Mouse (Mus musculus) myocyte (in vitro differentiated cells): Measurements from ENCODE around the gene Csnk1e. TPM values are rescaled to one million over a fixed set of nuclear protein-coding genes. Genes with fewer than 3 reads are reported as not detected.
A peak's percentile ranks its signal among the peaks of the same experiment; 100 is the strongest.

Source experiments
- H3K27me3 ChIP-seq: one replicate; pipeline ENCODE4 v1.6.1; 2011; ENCODE audit not compliant: control insufficient read depth, insufficient read depth, insufficient read length
- H3K36me3 ChIP-seq: one replicate; pipeline ENCODE4 v1.6.1; 2011; ENCODE audit not compliant: control insufficient read depth, insufficient read depth
- H3K4me2 ChIP-seq: one replicate; pipeline ENCODE4 v1.6.1; 2011; ENCODE audit warnings: low read depth, control low read depth
- H3K4me3 ChIP-seq: one replicate; pipeline ENCODE4 v1.5.1; 2011; ENCODE audit warnings: mild to moderate bottlenecking, control low read depth, moderate library complexity
- H3K79me2 ChIP-seq: one replicate; pipeline ENCODE4 v1.6.1; 2011; ENCODE audit not compliant: control insufficient read depth, insufficient read depth
- H3ac ChIP-seq: one replicate; pipeline ENCODE4 v1.6.1; 2011; ENCODE audit not compliant: control insufficient read depth, insufficient read length
- CEBPB ChIP-seq: IDR thresholded peaks from 2 replicates; pipeline ENCODE4 v1.6.1; 2011; ENCODE audit warnings: mild to moderate bottlenecking, moderate library complexity; ENCODE audit not compliant: poor library complexity, insufficient read depth, severe bottlenecking
- E2F4 ChIP-seq: IDR thresholded peaks from one replicate; pipeline ENCODE4 v1.6.1; 2011; ENCODE audit warnings: mild to moderate bottlenecking, control low read depth, moderate library complexity; ENCODE audit not compliant: insufficient read depth
- MAX ChIP-seq: IDR thresholded peaks from one replicate; pipeline ENCODE4 v1.6.1; 2011; ENCODE audit warnings: low read depth, mild to moderate bottlenecking, control low read depth
- MYOD1 ChIP-seq, 3 experiments: IDR thresholded peaks; one replicate each; pipeline ENCODE4 v1.6.1; 2011; ENCODE audit warnings: control low read depth in 2 of 3, low read depth in 2 of 3, mild to moderate bottlenecking in 2 of 3, moderate library complexity in 1 of 3; ENCODE audit not compliant: insufficient read length in 2 of 3, control insufficient read depth in 1 of 3
- MYOG ChIP-seq, 3 experiments: IDR thresholded peaks; one replicate each; pipeline ENCODE4 v1.6.1; 2011; ENCODE audit warnings: control low read depth in 2 of 3, low read depth in 2 of 3, mild to moderate bottlenecking in 2 of 3; ENCODE audit not compliant: insufficient read length in 2 of 3, control insufficient read depth in 1 of 3, insufficient read depth in 1 of 3
- POLR2A ChIP-seq: IDR thresholded peaks from one replicate; pipeline ENCODE4 v1.6.1; 2011; ENCODE audit warnings: low read depth, mild to moderate bottlenecking, control low read depth, moderate library complexity; ENCODE audit not compliant: insufficient read length
- POLR2AphosphoS2 ChIP-seq: IDR thresholded peaks from one replicate; pipeline ENCODE4 v1.6.1; 2011; ENCODE audit warnings: low read depth, control low read depth; ENCODE audit not compliant: insufficient read length
- REST ChIP-seq: IDR thresholded peaks from one replicate; pipeline ENCODE4 v1.6.1; 2011; ENCODE audit warnings: mild to moderate bottlenecking, control low read depth, moderate library complexity; ENCODE audit not compliant: insufficient read depth, insufficient read length
- SRF ChIP-seq: IDR thresholded peaks from one replicate; pipeline ENCODE4 v1.6.1; 2011; ENCODE audit warnings: low read depth; ENCODE audit not compliant: control insufficient read depth, insufficient read length
- TCF12 ChIP-seq: IDR thresholded peaks from one replicate; pipeline ENCODE4 v1.6.1; 2011; ENCODE audit warnings: mild to moderate bottlenecking, control low read depth; ENCODE audit not compliant: poor library complexity, insufficient read depth, severe bottlenecking
- TCF3 ChIP-seq: IDR thresholded peaks from one replicate; pipeline ENCODE4 v1.6.1; 2011; ENCODE audit warnings: low read depth, control low read depth; ENCODE audit not compliant: insufficient read length
- USF1 ChIP-seq: IDR thresholded peaks from one replicate; pipeline ENCODE4 v1.6.1; 2011; ENCODE audit warnings: low read depth, mild to moderate bottlenecking, control low read depth, moderate library complexity
- polyA plus RNA-seq: library from polyadenylated mRNA; unstranded; fragments of >200 nt; fragmentation: generic; extraction: Trizol; gene quantifications from one replicate; pipeline ENCODE4 v1.2.1, GENCODE M21; 2012; ENCODE audit warnings: missing spikeins

Csnk1e gene
- polyA plus RNA-seq, 1 experiment: 116 TPM

DNA sequence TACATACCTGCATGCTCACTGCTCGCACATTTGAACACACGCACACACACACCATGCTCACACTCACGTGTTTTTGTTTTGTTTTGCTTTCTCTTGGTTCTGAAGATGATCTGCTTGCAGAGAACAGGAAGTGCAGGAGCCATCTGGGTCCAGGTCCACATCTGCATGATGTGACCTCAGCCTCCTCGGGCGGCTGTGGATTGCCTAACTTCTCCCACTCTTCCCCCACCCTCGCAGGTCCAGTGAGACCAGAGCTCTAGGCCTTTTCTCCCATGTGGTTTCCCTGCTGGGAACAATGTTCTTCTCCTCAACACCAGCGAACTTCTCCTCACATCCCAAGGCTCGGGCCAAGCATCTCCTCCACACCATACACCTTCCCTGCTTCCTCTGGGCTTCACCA lies 41.6 kb downstream of the Csnk1e start:
- H3K4me2 ChIP-seq: no peak overlapping the region
- H3K27me3 ChIP-seq: no peaks in the 10 kb centered on the region
- H3K4me3 ChIP-seq: no peak overlapping the region
- H3K79me2 ChIP-seq: no peaks in the 10 kb centered on the region
- peaks cover 13% of the 10 kb centered on the region for H3K36me3 ChIP-seq
- TF ChIP-seq MYOD1 (IDR thresholded peaks at IDR 0.05; ENCODE audit: control insufficient read depth in 1 of 3, insufficient read length in 2 of 3, low read depth in 2 of 3): no peak
- peak; percentile 40 for TF ChIP-seq POLR2AphosphoS2
- H3ac ChIP-seq: no peak overlapping the region

DNA sequence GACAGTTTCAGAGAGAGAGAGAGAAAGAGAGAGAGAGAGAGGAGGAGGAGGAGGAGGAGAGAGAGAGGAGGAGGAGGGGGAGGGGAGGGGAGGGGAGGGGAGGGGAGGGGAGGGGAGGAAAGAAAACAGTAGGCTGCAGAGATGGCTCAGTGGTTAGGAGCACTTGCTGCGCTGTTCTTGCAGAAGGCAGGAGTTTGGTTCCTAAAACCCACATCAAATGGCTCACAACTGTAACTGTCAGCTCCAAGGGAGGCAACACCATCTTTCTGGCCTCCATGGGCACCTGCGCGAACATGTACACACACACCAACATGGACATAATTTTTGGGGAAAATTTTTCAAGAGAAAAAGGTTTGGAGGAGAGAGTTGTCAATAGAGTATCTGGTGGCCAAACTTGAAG lies 42.2 kb downstream of the Csnk1e start:
- Histone ChIP-seq H3K4me3 (no peak overlapping the region), H3K79me2 (no peaks in the 10 kb centered on the region)

DNA sequence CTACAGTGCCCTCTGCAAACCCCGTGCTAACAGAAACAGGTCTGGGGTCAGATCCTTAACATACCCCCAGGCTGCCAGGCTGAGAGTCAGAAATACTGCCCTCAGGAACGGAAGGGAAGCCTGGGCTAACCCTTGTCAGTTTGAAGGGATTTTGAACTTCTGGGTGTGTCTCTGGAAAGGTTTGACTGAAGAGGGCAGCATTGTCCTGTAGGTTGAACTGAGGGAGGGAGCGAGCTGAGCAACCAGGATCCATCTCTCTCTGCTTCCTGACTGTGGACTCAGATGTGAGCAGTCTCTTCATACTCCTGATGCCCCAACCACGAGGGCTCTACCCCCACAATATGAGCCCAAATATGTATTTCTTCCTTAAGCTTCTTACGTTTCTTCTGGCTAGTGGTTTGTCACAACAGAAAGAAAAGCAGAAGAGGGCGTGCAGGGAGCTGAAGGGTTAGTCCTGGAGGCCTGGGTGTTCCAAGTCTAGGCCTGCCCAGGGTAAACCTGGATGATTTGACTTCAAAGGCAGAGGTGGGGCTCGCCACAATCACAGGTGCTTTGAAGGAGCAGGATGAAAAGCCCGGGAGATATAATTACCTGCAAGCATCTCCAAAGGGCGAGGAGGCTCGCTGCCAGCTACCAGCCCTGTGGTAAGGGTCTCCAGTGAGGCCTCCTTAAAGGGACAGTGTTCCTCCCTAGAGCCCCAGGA lies 43.9 kb downstream of the Csnk1e start:
- Histone ChIP-seq H3K79me2 (no peaks in the 10 kb centered on the region), H3K4me2 (no peak overlapping the region)

More for the DNA sequence above, 42.2 kb downstream of the Csnk1e start:
- H3K36me3 ChIP-seq: peaks cover 13% of the 10 kb centered on the region
- TF ChIP-seq TCF3 (no peak), SRF (no peak), USF1 (no peak), CEBPB (no peak), E2F4 (no peak), POLR2A (no peak), TCF12 (no peak), MYOG (IDR thresholded peaks at IDR 0.05; ENCODE audit: control insufficient read depth in 1 of 3, insufficient read depth in 1 of 3, insufficient read length in 2 of 3, low read depth in 2 of 3) (no peak), REST (no peak), MYOD1 (IDR thresholded peaks at IDR 0.05; ENCODE audit: control insufficient read depth in 1 of 3, insufficient read length in 2 of 3, low read depth in 2 of 3) (no peak), POLR2AphosphoS2 (no peak), MAX (no peak)
- no peak overlapping the region for H3K4me2 ChIP-seq
- H3ac ChIP-seq: no peak overlapping the region
- no peaks in the 10 kb centered on the region for H3K27me3 ChIP-seq

DNA sequence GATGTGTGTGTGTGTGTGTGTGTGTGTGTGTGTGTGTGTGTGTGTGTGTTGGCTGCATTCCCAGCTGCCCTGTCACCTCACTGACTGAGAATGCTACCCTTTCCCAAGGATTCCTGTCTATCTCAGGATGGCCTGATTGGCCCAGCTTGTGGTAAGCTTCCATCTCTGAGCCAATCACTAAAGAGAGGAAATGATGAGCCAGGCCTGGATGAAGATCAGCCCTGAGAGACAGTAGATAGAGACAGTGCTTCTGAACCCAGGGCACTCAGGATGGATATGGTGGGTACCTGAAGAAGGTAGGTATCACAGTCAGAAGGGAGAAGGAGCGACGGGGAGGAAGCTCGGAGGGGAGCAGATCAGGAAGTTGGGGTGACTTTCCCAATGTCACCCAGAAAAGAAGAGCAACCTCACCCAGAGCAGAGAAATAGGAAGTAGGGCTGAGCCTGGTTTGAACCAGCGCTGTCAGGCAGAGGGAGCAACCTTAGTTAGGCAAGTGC lies 46.2 kb downstream of the Csnk1e start:
- Histone ChIP-seq H3K79me2 (no peaks in the 10 kb centered on the region), H3K4me2 (peak overlapping the region; percentile 33), H3K4me3 (no peak overlapping the region), H3K36me3 (no peaks in the 10 kb centered on the region), H3ac (no peak overlapping the region), H3K27me3 (no peaks in the 10 kb centered on the region)
- TF ChIP-seq TCF12 (no peak), MAX (no peak), REST (no peak), POLR2A (no peak), E2F4 (no peak), TCF3 (no peak), SRF (no peak), MYOD1 (IDR thresholded peaks at IDR 0.05; ENCODE audit: control insufficient read depth in 1 of 3, insufficient read length in 2 of 3, low read depth in 2 of 3) (peak in 2 of 3 experiments; percentile 36 to 70), POLR2AphosphoS2 (no peak), CEBPB (no peak), MYOG (IDR thresholded peaks at IDR 0.05; ENCODE audit: control insufficient read depth in 1 of 3, insufficient read depth in 1 of 3, insufficient read length in 2 of 3, low read depth in 2 of 3) (peak in 2 of 3 experiments; percentile 21 to 27), USF1 (no peak)

More for the DNA sequence above, 43.9 kb downstream of the Csnk1e start:
- no peak for TF ChIP-seq CEBPB
- TF ChIP-seq E2F4: no peak
- TF ChIP-seq MYOG (IDR thresholded peaks at IDR 0.05; ENCODE audit: control insufficient read depth in 1 of 3, insufficient read depth in 1 of 3, insufficient read length in 2 of 3, low read depth in 2 of 3): no peak
- no peak for TF ChIP-seq MYOD1 (IDR thresholded peaks at IDR 0.05; ENCODE audit: control insufficient read depth in 1 of 3, insufficient read length in 2 of 3, low read depth in 2 of 3)
- TF ChIP-seq MAX: no peak
- no peak for TF ChIP-seq TCF3
- no peak for TF ChIP-seq SRF
- no peak for TF ChIP-seq REST
- TF ChIP-seq POLR2A: no peak
- no peak for TF ChIP-seq USF1
- TF ChIP-seq TCF12: no peak
- TF ChIP-seq POLR2AphosphoS2: no peak
- Histone ChIP-seq H3K4me3 (no peak overlapping the region), H3K36me3 (peaks cover 3% of the 10 kb centered on the region), H3K27me3 (no peaks in the 10 kb centered on the region), H3ac (no peak overlapping the region)

DNA sequence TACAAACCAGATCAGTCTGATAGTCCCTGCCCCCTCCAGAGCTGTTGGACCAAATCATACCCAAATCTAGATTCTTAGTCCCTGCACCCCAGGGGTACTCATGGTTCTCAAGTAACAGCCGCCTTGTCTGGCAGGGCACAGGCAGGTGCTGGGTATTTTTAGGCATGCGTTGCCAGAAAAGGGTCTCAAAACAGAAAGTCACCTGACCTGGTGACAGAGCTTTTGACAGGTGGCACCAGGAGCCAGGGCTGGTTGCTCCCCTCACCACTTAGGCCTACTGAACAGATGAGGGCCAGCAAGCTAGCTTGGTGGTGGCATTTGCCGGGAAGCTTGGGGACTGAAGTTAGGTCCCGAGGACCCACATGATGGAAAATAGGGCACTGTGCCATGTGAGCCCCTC lies 48.8 kb downstream of the Csnk1e start:
- Histone ChIP-seq H3K36me3 (no peaks in the 10 kb centered on the region), H3ac (no peak overlapping the region), H3K27me3 (no peaks in the 10 kb centered on the region), H3K4me3 (no peak overlapping the region), H3K4me2 (peak overlapping the region; percentile 28), H3K79me2 (peaks cover 13% of the 10 kb centered on the region)
- TF ChIP-seq MAX (no peak), USF1 (peak; percentile 34), CEBPB (no peak), E2F4 (no peak), SRF (no peak), MYOD1 (IDR thresholded peaks at IDR 0.05; ENCODE audit: control insufficient read depth in 1 of 3, insufficient read length in 2 of 3, low read depth in 2 of 3) (peak; percentile 44 to 94 (median 83)), MYOG (IDR thresholded peaks at IDR 0.05; ENCODE audit: control insufficient read depth in 1 of 3, insufficient read depth in 1 of 3, insufficient read length in 2 of 3, low read depth in 2 of 3) (peak; percentile 63 to 95 (median 83)), TCF12 (peak; percentile 72)
